Mouse (Mus musculus) limb, embryonic 12.5 days (tissue): Measurements from ENCODE around the gene Sec16b. TPM values are rescaled to one million over a fixed set of nuclear protein-coding genes. Genes with fewer than 3 reads are reported as not detected.

Experiments used
- ATAC-seq: fragments of 200-750 bp; cut with Nextera tagmentation; 2 replicates; pipeline ENCODE4 v1.8.0; 2017; ENCODE audit warnings: low read depth, moderate TSS enrichment; ENCODE audit not compliant: insufficient number of reproducible peaks, insufficient read depth, low FRiP score, low TSS enrichment
- H3K27ac ChIP-seq: fragments of 300-500 bp; sonication (generic); 2 replicates; pipeline ENCODE4 v1.5.1; 2016; ENCODE audit warnings: mild to moderate bottlenecking, moderate library complexity
- H3K27me3 ChIP-seq: fragments of 300-500 bp; sonication (generic); 2 replicates; pipeline ENCODE4 v1.6.1; 2016; ENCODE audit warnings: mild to moderate bottlenecking, moderate library complexity
- H3K36me3 ChIP-seq: fragments of 300-500 bp; sonication (generic); 2 replicates; pipeline ENCODE4 v1.6.1; 2016; ENCODE audit warnings: mild to moderate bottlenecking, moderate library complexity
- H3K4me1 ChIP-seq: fragments of 300-500 bp; sonication (generic); replicated peaks from 2 replicates; pipeline ENCODE4 v1.6.1; 2016
- H3K4me2 ChIP-seq: fragments of 300-500 bp; sonication (generic); 2 replicates; pipeline ENCODE4 v1.6.1; 2016; ENCODE audit warnings: mild to moderate bottlenecking, moderate library complexity
- H3K4me3 ChIP-seq: fragments of 300-500 bp; sonication (generic); replicated peaks from 2 replicates; pipeline ENCODE4 v1.5.1; 2016; ENCODE audit warnings: mild to moderate bottlenecking
- H3K9ac ChIP-seq: fragments of 300-500 bp; sonication (generic); replicated peaks from 2 replicates; pipeline ENCODE4 v1.6.1; 2016; ENCODE audit warnings: mild to moderate bottlenecking, moderate library complexity
- H3K9me3 ChIP-seq: fragments of 300-500 bp; sonication (generic); 2 replicates; pipeline ENCODE4 v1.6.1; 2016; ENCODE audit warnings: mild to moderate bottlenecking, moderate library complexity
- WGBS: fragments of 180-500 bp; shearing (Covaris S2); methylation state at CpG from one replicate; pipeline ENCODE4 v1.1.7; 2016; 5-methylcytosine and 5-hydroxymethylcytosine counted together
- polyA plus RNA-seq: library from polyadenylated mRNA; unstranded; fragments of >200 nt; fragmentation: Nextera tagmentation; extraction: Ambion mirVana; gene quantifications from 2 replicates; pipeline ENCODE4 v1.2.1, GENCODE M21; 2016

Gene Sec16b
- polyA plus RNA-seq, 1 experiment from 2014 or later = 1.9 TPM

DNA sequence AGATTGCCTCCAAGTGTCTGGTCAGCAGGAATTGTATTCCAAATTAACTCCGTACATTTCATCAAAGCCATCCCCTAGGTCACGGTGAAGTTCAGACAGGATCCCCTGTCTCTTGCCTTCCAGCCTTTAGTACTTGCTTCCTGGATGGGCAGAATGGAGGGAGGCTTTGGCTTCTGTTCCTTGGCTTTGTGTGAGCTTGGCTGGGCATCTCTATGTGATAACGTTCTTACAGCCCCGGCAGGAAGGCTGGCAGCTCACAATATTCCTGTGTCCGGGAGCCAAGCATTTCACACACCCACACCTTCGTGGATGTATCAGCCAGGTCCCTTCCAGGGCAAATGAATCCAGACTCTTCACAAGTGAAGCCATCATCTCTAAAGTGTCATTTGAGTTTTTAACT is 53.5 kb downstream of the Sec16b start:
- 74% methylated on average over 6 of the region's 6 CpGs for WGBS
- H3K4me2 ChIP-seq = no peak overlapping the region
- H3K27ac ChIP-seq = no peak overlapping the region
- peaks cover 3% of the 10 kb centered on the region; the same call in 1 of the 2 replicates for H3K36me3 ChIP-seq
- ATAC-seq = no peak
- H3K9me3 ChIP-seq = no peaks in the 10 kb centered on the region
- no peak overlapping the region for H3K9ac ChIP-seq
- peaks cover 24% of the 10 kb centered on the region; the same call in 1 of the 2 replicates for H3K27me3 ChIP-seq
- H3K4me3 ChIP-seq = no peak overlapping the region
- peaks cover 3% of the 10 kb centered on the region for H3K4me1 ChIP-seq

DNA sequence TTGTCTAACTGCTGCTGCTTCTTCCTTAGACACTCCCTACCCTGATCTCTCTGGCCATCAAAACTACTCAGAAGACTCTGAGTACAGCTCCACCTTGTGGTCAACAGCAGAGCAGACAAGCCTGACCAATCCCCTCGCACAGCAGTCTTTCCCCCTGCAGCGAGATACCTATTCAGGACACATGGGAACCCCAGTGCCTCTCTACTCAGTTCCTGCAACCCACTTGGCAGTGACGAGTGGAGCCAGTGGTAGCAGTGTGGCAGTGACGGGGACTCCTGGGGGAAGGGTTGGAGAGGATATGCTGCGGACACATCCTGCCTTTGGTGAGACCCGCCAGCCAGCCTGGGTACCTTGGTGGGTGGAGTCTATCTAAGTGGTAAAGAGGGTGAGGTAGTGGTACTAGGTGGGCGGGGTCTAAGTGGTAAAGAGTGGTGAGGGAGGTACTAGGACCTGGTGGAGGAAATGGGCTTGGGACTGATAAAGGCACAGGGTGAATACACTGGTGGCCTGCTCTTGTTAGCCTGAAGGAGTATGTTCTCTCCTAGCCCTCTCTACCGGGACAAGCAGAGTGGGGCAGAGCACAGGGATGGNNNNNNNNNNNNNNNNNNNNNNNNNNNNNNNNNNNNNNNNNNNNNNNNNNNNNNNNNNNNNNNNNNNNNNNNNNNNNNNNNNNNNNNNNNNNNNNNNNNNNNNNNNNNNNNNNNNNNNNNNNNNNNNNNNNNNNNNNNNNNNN is 54.3 kb downstream of the Sec16b start:
- Histone ChIP-seq H3K27me3 (0 out of 2 replicates have a peak, but pooled peaks cover 17% of the 10 kb centered on the region), H3K4me2 (0 out of 2 replicates have a peak overlapping the region, but pooled peaks have one; percentile 19), H3K27ac (no peak overlapping the region), H3K9me3 (no peaks in the 10 kb centered on the region), H3K4me1 (no peaks in the 10 kb centered on the region), H3K36me3 (peaks cover 4% of the 10 kb centered on the region; the same call in 1 of the 2 replicates), H3K9ac (no peak overlapping the region), H3K4me3 (no peak overlapping the region)
- 14% methylated on average over 8 of the region's 8 CpGs for WGBS
- ATAC-seq = peak; percentile 42; the same call in 1 of the 2 replicates

DNA sequence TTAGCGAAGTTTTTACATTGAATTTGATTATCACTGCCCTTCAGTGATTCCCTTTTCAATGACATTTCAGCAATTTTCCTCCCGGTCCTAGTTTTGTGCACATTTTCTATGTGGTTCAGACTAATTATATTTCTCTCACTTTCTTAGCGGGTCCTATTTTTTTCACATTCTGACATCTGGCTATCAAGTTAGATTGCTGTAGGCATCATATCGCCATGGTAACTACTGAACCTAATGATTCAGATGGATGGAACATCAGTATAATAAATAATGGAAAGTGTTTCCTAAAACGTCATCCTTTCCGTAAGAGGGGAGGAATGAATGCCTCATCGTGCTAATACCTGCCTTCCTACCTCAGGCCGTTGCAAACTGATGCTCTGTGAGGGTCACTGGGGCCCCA is 61.3 kb downstream of the Sec16b start:
- Histone ChIP-seq H3K9ac (no peak overlapping the region), H3K27me3 (no peaks in the 10 kb centered on the region), H3K4me1 (no peaks in the 10 kb centered on the region), H3K4me2 (no peak overlapping the region), H3K36me3 (peaks cover 9% of the 10 kb centered on the region; the same call in 1 of the 2 replicates), H3K9me3 (no peaks in the 10 kb centered on the region), H3K4me3 (no peak overlapping the region), H3K27ac (no peak overlapping the region)
- 88% methylated on average over 8 of the region's 8 CpGs for WGBS
- no peak for ATAC-seq

DNA sequence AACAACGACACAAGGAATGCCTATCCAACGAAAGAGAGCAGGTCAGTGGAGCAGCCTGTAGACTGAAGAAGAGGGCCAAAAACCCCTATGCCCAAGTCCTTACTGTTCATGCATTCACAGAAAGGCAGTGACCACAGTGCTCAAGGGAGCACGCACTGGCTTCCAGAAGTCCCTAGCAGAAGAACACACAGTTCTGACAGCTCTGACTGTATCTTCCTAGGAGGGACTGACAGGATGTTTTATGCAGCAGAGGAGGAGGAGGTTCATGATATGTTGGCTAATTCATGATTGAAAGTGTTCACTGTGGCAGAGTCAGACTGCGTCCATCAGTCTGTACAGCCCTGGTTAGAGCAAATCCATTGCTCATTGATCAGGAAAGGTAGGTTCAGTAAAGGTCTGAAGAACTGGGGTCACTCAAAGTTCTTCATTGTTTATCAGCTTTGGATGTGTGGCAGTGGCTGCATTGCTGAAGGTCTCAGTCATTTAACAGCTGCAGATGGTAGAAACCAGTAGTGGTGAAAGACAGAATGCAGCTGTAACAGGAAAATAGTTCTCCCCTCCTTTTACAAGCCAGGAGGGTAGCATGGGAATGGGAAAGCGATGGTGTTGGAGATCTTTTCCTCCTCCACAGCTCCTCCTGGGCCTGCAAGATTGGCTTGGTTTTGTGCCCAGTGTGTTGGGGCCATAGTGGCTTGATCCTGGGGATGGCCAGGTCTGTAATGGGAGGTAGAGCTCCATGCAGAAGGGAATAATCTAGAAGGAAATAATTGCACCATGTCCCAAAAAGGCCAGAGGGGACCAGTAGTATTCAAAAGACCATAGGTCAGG is 62.9 kb downstream of the Sec16b start:
- H3K27ac ChIP-seq = no peak overlapping the region
- 90% methylated on average over 5 of the region's 5 CpGs for WGBS

DNA sequence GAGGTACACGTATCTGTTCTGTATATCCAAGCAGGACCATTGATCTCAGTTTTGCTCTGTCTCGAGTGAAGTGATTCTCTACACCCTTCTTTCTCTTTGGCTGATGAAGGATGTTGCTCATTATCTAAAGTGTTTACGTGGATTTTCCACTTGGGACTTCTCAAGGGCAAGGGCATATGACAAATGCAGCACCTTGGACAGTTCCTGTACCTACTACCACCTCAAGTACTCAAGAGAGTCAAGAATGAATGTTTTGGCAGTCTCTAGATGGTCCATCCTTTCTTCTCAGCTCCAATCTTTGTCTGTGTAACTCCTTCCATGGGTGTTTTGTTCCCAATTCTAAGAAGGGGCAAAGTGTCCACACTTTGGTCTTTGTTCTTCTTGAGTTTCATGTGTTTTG is 68.8 kb downstream of the Sec16b start:
- Histone ChIP-seq H3K27ac (no peak overlapping the region), H3K27me3 (no peaks in the 10 kb centered on the region), H3K36me3 (no peaks in the 10 kb centered on the region), H3K9me3 (no peaks in the 10 kb centered on the region), H3K4me1 (no peaks in the 10 kb centered on the region), H3K4me2 (no peak overlapping the region), H3K4me3 (no peak overlapping the region), H3K9ac (no peak overlapping the region)
- WGBS = 81% methylated on average over 3 of the region's 3 CpGs
- no peak for ATAC-seq

More for the DNA sequence above, 62.9 kb downstream of the Sec16b start:
- H3K9me3 ChIP-seq = no peaks in the 10 kb centered on the region
- H3K36me3 ChIP-seq = peaks cover 9% of the 10 kb centered on the region; the same call in 1 of the 2 replicates
- no peak for ATAC-seq
- no peak overlapping the region for H3K9ac ChIP-seq
- H3K4me3 ChIP-seq = no peak overlapping the region
- H3K4me1 ChIP-seq = no peaks in the 10 kb centered on the region
- no peaks in the 10 kb centered on the region for H3K27me3 ChIP-seq
- H3K4me2 ChIP-seq = no peak overlapping the region

DNA sequence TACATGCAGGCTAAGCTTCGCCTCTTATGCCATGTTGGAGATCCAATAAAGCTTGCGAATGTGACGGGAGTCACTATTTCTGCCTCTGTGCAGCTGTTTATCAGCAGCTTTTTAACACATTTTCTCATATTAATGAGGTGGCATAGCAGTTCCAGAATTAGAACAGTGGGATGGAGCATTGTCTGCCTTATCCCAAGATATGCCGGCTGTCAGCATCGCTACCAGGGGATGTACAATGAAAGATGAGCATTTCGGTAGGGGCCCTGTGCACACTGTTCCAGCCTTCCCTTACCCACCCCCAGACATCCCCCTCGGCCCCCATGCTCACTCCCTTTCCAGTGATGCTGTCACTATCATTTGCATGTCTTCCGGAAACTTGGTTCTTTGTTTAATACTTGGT is 71.8 kb downstream of the Sec16b start:
- Histone ChIP-seq H3K4me2 (no peak overlapping the region), H3K27ac (no peak overlapping the region), H3K4me3 (no peak overlapping the region), H3K9ac (no peak overlapping the region), H3K27me3 (no peaks in the 10 kb centered on the region), H3K9me3 (no peaks in the 10 kb centered on the region), H3K36me3 (no peaks in the 10 kb centered on the region), H3K4me1 (no peaks in the 10 kb centered on the region)
- no peak for ATAC-seq
- WGBS = 83% methylated on average over 8 of the region's 8 CpGs

DNA sequence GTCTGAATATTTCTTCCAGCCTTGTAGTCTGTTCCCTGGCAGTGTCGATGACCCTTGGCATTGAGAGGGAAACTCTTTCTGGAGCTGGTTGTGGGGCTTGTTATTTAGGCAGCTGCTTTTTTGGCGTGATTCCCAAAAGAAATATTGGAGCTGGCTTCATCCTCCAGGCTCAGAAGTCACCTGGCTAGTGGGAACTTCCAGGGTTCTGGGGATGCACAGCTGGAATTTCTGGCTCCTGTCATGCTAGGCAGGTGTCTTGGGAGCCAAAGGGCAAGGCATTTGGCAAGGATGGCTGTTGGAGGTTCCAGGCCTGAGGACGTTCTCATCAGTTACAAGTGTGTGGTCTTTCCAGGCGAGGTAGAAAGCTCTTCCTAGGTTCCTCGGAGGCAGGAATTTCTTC is 80.0 kb downstream of the Sec16b start:
- Histone ChIP-seq H3K36me3 (no peaks in the 10 kb centered on the region), H3K9me3 (no peaks in the 10 kb centered on the region), H3K27me3 (peaks cover 3% of the 10 kb centered on the region; the same call in 1 of the 2 replicates), H3K9ac (no peak overlapping the region), H3K27ac (no peak overlapping the region), H3K4me1 (no peaks in the 10 kb centered on the region), H3K4me2 (no peak overlapping the region), H3K4me3 (no peak overlapping the region)
- 75% methylated on average over 5 of the region's 5 CpGs for WGBS
- no peak for ATAC-seq

DNA sequence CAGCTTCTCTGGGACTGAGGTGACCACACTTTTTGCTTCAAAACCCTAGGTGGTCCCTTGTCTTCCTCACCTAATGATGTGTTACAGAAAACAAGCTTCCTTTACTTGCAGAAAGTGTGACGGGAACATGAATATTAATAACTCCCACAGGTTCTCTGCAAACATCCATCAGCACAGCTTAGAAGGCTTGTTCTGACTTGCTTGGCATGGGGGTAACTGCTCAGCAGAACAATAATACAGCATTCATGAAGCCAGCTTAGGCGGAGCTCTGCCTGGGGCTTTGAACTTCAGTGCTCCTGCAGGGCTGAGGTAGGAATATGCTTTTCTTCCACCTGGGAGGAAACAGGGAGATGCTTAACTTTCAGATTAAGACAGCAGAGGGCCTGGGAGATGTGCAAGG is 85.5 kb downstream of the Sec16b start:
- Histone ChIP-seq H3K4me2 (no peak overlapping the region), H3K4me3 (no peak overlapping the region), H3K27me3 (no peaks in the 10 kb centered on the region), H3K4me1 (no peaks in the 10 kb centered on the region), H3K9me3 (no peaks in the 10 kb centered on the region), H3K9ac (no peak overlapping the region), H3K27ac (no peak overlapping the region), H3K36me3 (no peaks in the 10 kb centered on the region)
- WGBS = 52% methylated on average over 2 of the region's 2 CpGs
- no peak for ATAC-seq

DNA sequence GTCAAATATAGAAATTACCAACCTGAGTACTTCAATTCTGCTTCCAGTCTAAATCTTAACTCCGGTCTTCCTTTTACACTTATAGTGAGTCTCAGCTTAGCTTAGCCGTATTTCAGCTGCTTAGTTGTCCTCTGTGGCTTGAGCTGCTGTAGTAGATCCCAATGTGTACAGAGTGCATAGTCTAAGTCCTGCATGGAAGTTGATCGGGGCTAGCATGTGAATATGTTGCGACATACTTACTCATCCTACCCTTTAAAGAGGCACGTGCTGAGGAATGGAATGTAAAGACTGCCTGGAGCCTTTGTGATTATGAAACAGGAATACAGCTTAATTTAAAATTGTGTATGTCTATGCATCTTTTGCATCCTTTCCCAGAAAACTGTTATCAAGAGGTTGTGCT is 88.0 kb downstream of the Sec16b start:
- Histone ChIP-seq H3K36me3 (no peaks in the 10 kb centered on the region), H3K9ac (no peak overlapping the region), H3K4me2 (no peak overlapping the region), H3K27ac (no peak overlapping the region), H3K27me3 (no peaks in the 10 kb centered on the region), H3K9me3 (no peaks in the 10 kb centered on the region), H3K4me3 (no peak overlapping the region), H3K4me1 (no peaks in the 10 kb centered on the region)
- no peak for ATAC-seq
- 83% methylated on average over 5 of the region's 5 CpGs for WGBS

DNA sequence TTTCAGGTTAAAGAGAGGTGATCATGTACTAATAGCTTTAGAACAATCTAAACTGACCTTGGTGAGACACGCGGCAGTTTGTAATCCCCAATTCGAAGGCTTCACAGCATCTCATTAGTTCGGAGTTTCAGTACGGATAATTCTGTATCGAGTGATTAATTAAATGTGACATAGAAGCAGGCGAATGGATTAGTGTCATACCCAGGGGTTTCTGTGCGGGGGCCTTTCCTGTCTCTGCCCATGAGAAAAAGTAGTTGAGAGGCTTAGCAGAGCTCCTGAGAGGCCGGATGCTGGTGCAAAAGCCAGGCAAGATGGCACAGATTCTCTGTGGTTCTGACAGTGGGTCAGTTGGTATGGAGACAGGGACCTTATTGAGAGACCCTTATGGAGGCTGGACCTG is 88.6 kb downstream of the Sec16b start:
- H3K4me1 ChIP-seq = no peaks in the 10 kb centered on the region
- H3K4me2 ChIP-seq = no peak overlapping the region
- no peak overlapping the region for H3K27ac ChIP-seq
- H3K9me3 ChIP-seq = no peaks in the 10 kb centered on the region
- H3K4me3 ChIP-seq = no peak overlapping the region
- WGBS = 87% methylated on average over 9 of the region's 9 CpGs
- ATAC-seq = no peak
- no peaks in the 10 kb centered on the region for H3K36me3 ChIP-seq
- H3K27me3 ChIP-seq = no peaks in the 10 kb centered on the region
- H3K9ac ChIP-seq = no peak overlapping the region

DNA sequence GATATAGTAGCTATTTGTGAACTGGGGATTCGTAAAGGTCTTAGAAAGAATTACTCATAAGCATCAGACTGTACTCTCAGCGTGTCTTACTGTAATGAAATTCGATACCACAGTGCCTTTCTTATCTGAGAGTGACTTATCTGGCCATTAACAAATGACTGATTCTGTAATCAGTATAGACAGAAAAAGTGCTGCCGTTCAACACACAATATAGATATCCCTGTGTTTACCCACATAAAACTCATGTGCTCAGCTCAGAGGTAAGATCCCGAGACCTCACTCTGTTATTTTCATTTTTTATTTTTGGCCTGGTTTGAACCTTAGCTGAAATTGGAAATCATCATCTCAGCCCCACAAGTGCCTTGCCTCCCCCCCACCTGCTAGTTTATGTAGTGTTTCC is 98.0 kb downstream of the Sec16b start:
- no peak for ATAC-seq
- WGBS = 70% methylated on average over 5 of the region's 5 CpGs
- H3K9ac ChIP-seq = no peak overlapping the region
- H3K27ac ChIP-seq = no peak overlapping the region
- H3K9me3 ChIP-seq = no peaks in the 10 kb centered on the region
- H3K4me3 ChIP-seq = no peak overlapping the region
- no peaks in the 10 kb centered on the region for H3K4me1 ChIP-seq
- no peak overlapping the region for H3K4me2 ChIP-seq
- H3K27me3 ChIP-seq = no peaks in the 10 kb centered on the region
- H3K36me3 ChIP-seq = no peaks in the 10 kb centered on the region
